Mouse (Mus musculus): ENCODE results near the gene Lrrtm1. TPM values are rescaled to one million over a fixed set of nuclear protein-coding genes. Genes with fewer than 3 reads are reported as not detected.

The Lrrtm1 gene
- polyA plus RNA-seq, 1 experiment: 0.78 TPM

DNA sequence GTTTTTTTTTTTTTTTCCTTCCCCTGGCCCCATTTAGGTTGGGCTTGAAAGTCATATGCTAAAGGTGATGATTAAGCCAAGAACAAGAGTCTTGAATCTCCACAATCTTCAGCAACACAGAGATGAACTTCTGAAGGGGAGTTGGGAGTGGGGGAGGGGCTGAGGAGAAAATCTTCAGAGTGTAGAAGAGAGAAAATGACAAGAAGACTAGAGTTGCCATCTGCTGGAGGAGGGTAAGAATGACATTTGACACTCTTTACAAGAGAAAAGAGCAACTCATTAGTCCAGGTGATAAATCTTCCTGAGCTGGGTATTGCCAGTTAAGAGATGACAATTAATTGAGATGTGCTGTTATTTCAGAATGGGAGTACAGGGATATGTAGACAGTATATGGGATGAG, 23.6 kb upstream of the Lrrtm1 start:
- no peak for TF ChIP-seq CTCF (IDR thresholded peaks at IDR 0.05; ENCODE audit: control insufficient read depth, insufficient read depth, insufficient replicate concordance, low read depth, low read length)
- no peak for TF ChIP-seq POLR2A (IDR thresholded peaks at IDR 0.05; ENCODE audit: control insufficient read depth, low read depth, low read length)
- H3K27ac ChIP-seq (ENCODE audit: control insufficient read depth, insufficient read depth, low read depth, low read length): no peak overlapping the region
- H3K27me3 ChIP-seq (ENCODE audit: control insufficient read depth, insufficient read depth, low read length): no peaks in the 10 kb centered on the region
- no peaks in the 10 kb centered on the region; the same call in none of the 2 replicates for H3K4me1 ChIP-seq (ENCODE audit: control insufficient read depth, insufficient read depth, low read length)
- no peaks in the 10 kb centered on the region for H3K36me3 ChIP-seq (ENCODE audit: control insufficient read depth, insufficient read depth, low read length)
- H3K4me3 ChIP-seq (ENCODE audit: control insufficient read depth, low read depth, low read length): no peak overlapping the region

DNA sequence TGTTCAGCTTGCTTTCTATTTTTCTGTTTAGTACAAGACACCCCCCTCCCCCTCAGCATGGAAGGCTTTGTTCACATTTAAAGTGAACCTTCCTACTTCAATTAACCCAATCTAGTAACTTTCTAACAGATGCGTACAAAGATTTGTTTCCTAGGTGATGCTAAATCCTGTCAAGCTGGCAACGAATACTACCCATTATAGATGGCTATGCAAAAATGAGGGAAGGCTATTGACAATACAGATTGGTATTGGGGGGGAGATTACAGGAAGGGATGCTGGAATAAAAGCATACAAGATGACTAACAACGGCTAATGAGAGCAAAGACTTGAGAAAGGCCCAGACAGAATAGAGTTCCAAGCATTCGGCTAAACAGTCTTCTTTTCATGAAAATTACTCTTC, 21.7 kb upstream of the Lrrtm1 start:
- H3K27me3 ChIP-seq (ENCODE audit: control insufficient read depth, insufficient read depth, low read length): no peaks in the 10 kb centered on the region
- H3K36me3 ChIP-seq (ENCODE audit: control insufficient read depth, insufficient read depth, low read length): no peaks in the 10 kb centered on the region
- H3K27ac ChIP-seq (ENCODE audit: control insufficient read depth, insufficient read depth, low read depth, low read length): no peak overlapping the region
- no peaks in the 10 kb centered on the region; the same call in none of the 2 replicates for H3K4me1 ChIP-seq (ENCODE audit: control insufficient read depth, insufficient read depth, low read length)
- no peak for TF ChIP-seq POLR2A (IDR thresholded peaks at IDR 0.05; ENCODE audit: control insufficient read depth, low read depth, low read length)
- no peak for TF ChIP-seq CTCF (IDR thresholded peaks at IDR 0.05; ENCODE audit: control insufficient read depth, insufficient read depth, insufficient replicate concordance, low read depth, low read length)
- H3K4me3 ChIP-seq (ENCODE audit: control insufficient read depth, low read depth, low read length): no peak overlapping the region

DNA sequence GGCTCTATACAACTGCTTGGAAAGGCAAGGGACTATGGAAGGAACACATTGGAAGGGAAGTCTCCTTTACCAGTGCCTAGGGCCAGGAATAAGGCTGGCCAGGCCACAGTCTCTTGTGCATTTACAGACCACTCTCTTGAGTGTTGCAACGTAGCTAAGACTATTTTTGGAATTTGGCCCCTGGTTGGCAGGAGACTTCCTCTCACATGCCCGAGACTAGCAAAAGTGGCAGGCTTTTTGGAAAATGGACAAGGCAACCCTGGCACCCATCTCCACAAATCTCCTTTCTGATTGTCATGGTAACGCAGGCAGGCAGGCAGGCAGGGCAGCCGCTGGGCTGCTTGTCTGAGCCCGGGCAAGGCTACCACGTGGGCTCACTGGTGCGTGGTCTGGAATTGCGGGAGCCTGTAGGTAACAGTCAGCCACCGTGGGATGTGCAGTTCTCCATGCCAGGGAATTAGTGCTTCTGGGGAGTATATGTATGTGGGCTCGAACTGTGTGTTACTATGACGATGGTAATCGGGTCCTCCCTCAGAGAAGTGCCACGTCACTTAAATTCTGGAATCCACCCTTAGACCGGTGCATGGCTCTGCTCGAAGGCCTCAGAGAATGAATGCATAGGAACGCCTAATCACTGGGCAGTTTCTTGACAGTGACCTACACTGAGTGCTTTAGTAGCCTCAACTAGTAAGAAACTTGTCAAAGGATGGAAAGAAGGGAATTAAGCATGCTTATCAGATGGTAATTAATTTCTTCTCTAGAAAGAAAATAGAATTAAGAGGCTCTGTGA, 19.4 kb upstream of the Lrrtm1 start:
- Histone ChIP-seq H3K27ac (ENCODE audit: control insufficient read depth, insufficient read depth, low read depth, low read length) (no peak overlapping the region), H3K36me3 (ENCODE audit: control insufficient read depth, insufficient read depth, low read length) (no peaks in the 10 kb centered on the region), H3K27me3 (ENCODE audit: control insufficient read depth, insufficient read depth, low read length) (no peaks in the 10 kb centered on the region), H3K4me1 (ENCODE audit: control insufficient read depth, insufficient read depth, low read length) (no peaks in the 10 kb centered on the region; the same call in none of the 2 replicates), H3K4me3 (ENCODE audit: control insufficient read depth, low read depth, low read length) (peak overlapping the region; percentile 44)
- no peak for TF ChIP-seq CTCF (IDR thresholded peaks at IDR 0.05; ENCODE audit: control insufficient read depth, insufficient read depth, insufficient replicate concordance, low read depth, low read length)

DNA sequence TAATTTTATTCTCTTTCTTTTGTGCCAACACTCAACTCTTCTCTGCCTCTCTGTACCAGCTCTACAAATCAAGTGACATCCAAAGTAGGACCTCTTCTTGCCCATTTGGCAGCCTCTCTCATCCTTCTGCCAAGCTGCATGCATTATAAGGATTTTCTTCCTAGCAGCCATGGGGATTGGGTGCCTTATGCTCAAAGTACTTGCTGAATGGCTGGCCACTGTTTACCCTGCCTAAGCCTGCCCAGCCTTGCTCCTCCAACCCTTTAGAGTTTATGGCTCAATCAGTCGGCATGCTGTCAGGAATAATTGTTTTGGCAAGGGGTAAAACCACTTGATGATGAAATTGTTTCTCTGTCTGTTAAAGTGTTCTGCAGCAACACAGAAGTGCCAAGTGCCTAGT, 2.1 kb upstream of the Lrrtm1 start:
- no peaks in the 10 kb centered on the region for H3K27me3 ChIP-seq (ENCODE audit: control insufficient read depth, insufficient read depth, low read length)
- no peak overlapping the region for H3K4me3 ChIP-seq (ENCODE audit: control insufficient read depth, low read depth, low read length)
- TF ChIP-seq POLR2A (IDR thresholded peaks at IDR 0.05; ENCODE audit: control insufficient read depth, low read depth, low read length) (no peak), CTCF (IDR thresholded peaks at IDR 0.05; ENCODE audit: control insufficient read depth, insufficient read depth, insufficient replicate concordance, low read depth, low read length) (no peak)
- peaks cover 17% of the 10 kb centered on the region for H3K4me1 ChIP-seq (ENCODE audit: control insufficient read depth, insufficient read depth, low read length)
- no peaks in the 10 kb centered on the region for H3K36me3 ChIP-seq (ENCODE audit: control insufficient read depth, insufficient read depth, low read length)
- H3K27ac ChIP-seq (ENCODE audit: control insufficient read depth, insufficient read depth, low read depth, low read length): no peak overlapping the region

DNA sequence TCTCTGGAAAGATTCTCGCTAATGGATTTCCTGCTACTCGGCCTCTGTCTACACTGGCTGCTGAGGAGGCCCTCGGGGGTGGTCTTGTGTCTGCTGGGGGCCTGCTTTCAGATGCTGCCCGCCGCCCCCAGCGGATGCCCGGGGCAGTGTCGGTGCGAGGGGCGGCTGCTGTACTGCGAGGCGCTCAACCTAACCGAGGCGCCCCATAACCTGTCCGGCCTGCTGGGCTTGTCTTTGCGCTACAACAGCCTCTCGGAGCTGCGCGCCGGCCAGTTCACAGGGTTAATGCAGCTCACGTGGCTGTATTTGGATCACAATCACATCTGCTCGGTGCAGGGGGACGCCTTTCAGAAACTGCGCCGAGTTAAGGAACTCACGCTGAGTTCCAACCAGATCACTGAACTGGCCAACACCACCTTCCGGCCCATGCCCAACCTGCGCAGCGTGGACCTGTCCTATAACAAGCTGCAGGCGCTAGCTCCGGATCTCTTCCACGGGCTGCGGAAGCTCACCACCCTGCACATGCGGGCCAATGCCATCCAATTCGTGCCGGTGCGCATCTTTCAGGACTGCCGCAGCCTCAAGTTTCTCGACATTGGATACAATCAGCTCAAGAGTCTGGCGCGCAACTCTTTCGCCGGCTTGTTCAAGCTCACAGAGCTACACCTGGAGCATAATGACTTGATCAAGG, 1.2 kb downstream of the Lrrtm1 start:
- peak overlapping the region; percentile 40 for H3K4me3 ChIP-seq (ENCODE audit: control insufficient read depth, low read depth, low read length)
- no peak for TF ChIP-seq POLR2A (IDR thresholded peaks at IDR 0.05; ENCODE audit: control insufficient read depth, low read depth, low read length)
- no peak for TF ChIP-seq CTCF (IDR thresholded peaks at IDR 0.05; ENCODE audit: control insufficient read depth, insufficient read depth, insufficient replicate concordance, low read depth, low read length)
- peaks cover 17% of the 10 kb centered on the region for H3K4me1 ChIP-seq (ENCODE audit: control insufficient read depth, insufficient read depth, low read length)
- no peaks in the 10 kb centered on the region for H3K36me3 ChIP-seq (ENCODE audit: control insufficient read depth, insufficient read depth, low read length)
- no peak overlapping the region for H3K27ac ChIP-seq (ENCODE audit: control insufficient read depth, insufficient read depth, low read depth, low read length)
- H3K27me3 ChIP-seq (ENCODE audit: control insufficient read depth, insufficient read depth, low read length): no peaks in the 10 kb centered on the region

DNA sequence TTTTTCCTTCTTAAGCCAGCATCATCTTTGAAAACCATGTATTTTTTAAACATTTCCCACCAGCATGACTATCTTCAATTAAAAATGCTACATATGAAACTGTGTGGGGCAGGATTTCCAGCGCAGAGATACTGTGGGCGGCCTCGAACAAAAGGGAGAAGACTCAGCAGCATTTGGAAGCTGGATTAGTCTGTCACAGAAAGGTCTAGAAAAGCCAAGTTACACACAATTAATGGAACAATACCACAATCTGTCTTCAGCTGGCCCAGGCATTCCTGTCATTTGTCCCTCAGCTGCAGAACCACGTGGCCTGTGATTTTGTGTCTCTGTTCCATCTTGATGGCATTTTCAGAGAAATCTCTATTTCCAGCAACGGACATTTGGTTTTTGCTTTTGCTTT, 11.0 kb downstream of the Lrrtm1 start:
- H3K36me3 ChIP-seq (ENCODE audit: control insufficient read depth, insufficient read depth, low read length): no peaks in the 10 kb centered on the region
- no peak overlapping the region for H3K27ac ChIP-seq (ENCODE audit: control insufficient read depth, insufficient read depth, low read depth, low read length)
- no peaks in the 10 kb centered on the region for H3K4me1 ChIP-seq (ENCODE audit: control insufficient read depth, insufficient read depth, low read length)
- TF ChIP-seq POLR2A (IDR thresholded peaks at IDR 0.05; ENCODE audit: control insufficient read depth, low read depth, low read length): no peak
- no peak for TF ChIP-seq CTCF (IDR thresholded peaks at IDR 0.05; ENCODE audit: control insufficient read depth, insufficient read depth, insufficient replicate concordance, low read depth, low read length)
- no peaks in the 10 kb centered on the region for H3K27me3 ChIP-seq (ENCODE audit: control insufficient read depth, insufficient read depth, low read length)
- no peak overlapping the region for H3K4me3 ChIP-seq (ENCODE audit: control insufficient read depth, low read depth, low read length)

DNA sequence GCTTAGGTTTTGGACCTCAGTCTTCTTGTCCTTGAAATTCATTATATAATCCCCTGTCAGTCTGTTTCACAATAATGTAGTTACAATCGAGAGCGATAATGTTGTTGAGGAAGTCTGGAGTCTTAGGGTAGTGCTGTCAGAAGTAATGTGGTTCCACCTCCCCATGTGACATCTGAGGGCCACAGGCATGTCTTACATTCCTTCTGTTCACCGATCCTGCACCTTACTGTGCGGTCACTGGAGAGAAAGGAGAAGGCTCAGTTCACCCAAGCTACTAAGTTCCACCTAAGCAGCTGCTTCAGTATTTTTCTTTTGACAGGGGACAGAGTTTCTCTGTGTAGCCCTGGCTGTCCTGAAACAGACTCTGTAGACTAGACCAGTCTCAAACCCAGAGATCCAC, 13.9 kb downstream of the Lrrtm1 start:
- H3K27me3 ChIP-seq (ENCODE audit: control insufficient read depth, insufficient read depth, low read length): no peaks in the 10 kb centered on the region
- no peaks in the 10 kb centered on the region for H3K4me1 ChIP-seq (ENCODE audit: control insufficient read depth, insufficient read depth, low read length)
- no peak overlapping the region for H3K4me3 ChIP-seq (ENCODE audit: control insufficient read depth, low read depth, low read length)
- no peak overlapping the region for H3K27ac ChIP-seq (ENCODE audit: control insufficient read depth, insufficient read depth, low read depth, low read length)
- no peak for TF ChIP-seq CTCF (IDR thresholded peaks at IDR 0.05; ENCODE audit: control insufficient read depth, insufficient read depth, insufficient replicate concordance, low read depth, low read length)
- no peak for TF ChIP-seq POLR2A (IDR thresholded peaks at IDR 0.05; ENCODE audit: control insufficient read depth, low read depth, low read length)
- H3K36me3 ChIP-seq (ENCODE audit: control insufficient read depth, insufficient read depth, low read length): no peaks in the 10 kb centered on the region

Data from testis, adult 2 months (tissue).